Mouse (Mus musculus): ENCODE measurements around the gene Ptrh2. TPM values are rescaled to one million over a fixed set of nuclear protein-coding genes. Genes with fewer than 3 reads are reported as not detected.

Gene Ptrh2
- polyA plus RNA-seq (2012; rRNA removed; ENCODE audit: low replicate concordance), result 1.2 and 2.5 TPM in 2 replicates

GRCm38 (mm10) chr11:86683395-86684125 lies at the start of gene Ptrh2, which contains the start of gene Vmp1:
Ptrh2 (plus strand) TSS chr11:86683985.
Vmp1 (minus strand) TSS chr11:86683836.

Other genes with a start within 250 kb of the Ptrh2 start
- gene Rnft1, start 199.3 kb upstream of the Ptrh2 start, polyA plus RNA-seq (2012; rRNA removed; ENCODE audit: low replicate concordance), result 1.1 and 1.8 TPM in 2 replicates
- 1.6 and 1.7 TPM in 2 replicates for gene Rps6kb1, start 139.2 kb upstream of the Ptrh2 start, polyA plus RNA-seq (2012; rRNA removed; ENCODE audit: low replicate concordance)
- 0.90 and 1.0 TPM in 2 replicates for gene Tubd1, start 139.0 kb upstream of the Ptrh2 start, polyA plus RNA-seq (2012; rRNA removed; ENCODE audit: low replicate concordance)
- gene Vmp1, start 149 bp upstream of the Ptrh2 start, polyA plus RNA-seq (2012; rRNA removed; ENCODE audit: low replicate concordance), result 33.0 and 41.0 TPM in 2 replicates
- 57.6 and 71.1 TPM in 2 replicates for gene Cltc, start 73.6 kb downstream of the Ptrh2 start, polyA plus RNA-seq (2012; rRNA removed; ENCODE audit: low replicate concordance)
- 0.62 and 0.83 TPM in 2 replicates for gene Dhx40, start 123.8 kb downstream of the Ptrh2 start, polyA plus RNA-seq (2012; rRNA removed; ENCODE audit: low replicate concordance)